Mouse (Mus musculus) stomach, postnatal 0 days (tissue): ENCODE measurements around the gene Caly. TPM values are rescaled to one million over a fixed set of nuclear protein-coding genes. Genes with fewer than 3 reads are reported as not detected.
A peak's percentile ranks its signal among the peaks of the same experiment; 100 is the strongest.

ENCODE experiments used
- ATAC-seq: fragments of 200-750 bp; cut with Nextera tagmentation; 2 replicates; pipeline ENCODE4 v1.8.0; 2017; ENCODE audit not compliant: low FRiP score, low TSS enrichment
- DNase-seq: peaks from one replicate; pipeline ENCODE4 v3.0.0-alpha.2; 2016; ENCODE audit warnings: low spot score
- H3K27ac ChIP-seq: fragments of 300-500 bp; sonication (generic); replicated peaks from 2 replicates; pipeline ENCODE4 v1.5.1; 2014; ENCODE audit warnings: mild to moderate bottlenecking, control low read depth
- H3K27me3 ChIP-seq: fragments of 300-500 bp; sonication (generic); 2 replicates; pipeline ENCODE4 v1.6.1; 2014; ENCODE audit warnings: low read length; ENCODE audit not compliant: control insufficient read depth, insufficient read depth
- H3K36me3 ChIP-seq: fragments of 300-500 bp; sonication (generic); 2 replicates; pipeline ENCODE4 v1.6.1; 2014; ENCODE audit warnings: low read length, mixed read lengths; ENCODE audit not compliant: control insufficient read depth, insufficient read depth
- H3K4me1 ChIP-seq: fragments of 300-500 bp; sonication (generic); replicated peaks from 2 replicates; pipeline ENCODE4 v1.6.1; 2014; ENCODE audit warnings: antibody characterized with exemption; ENCODE audit not compliant: control insufficient read depth, insufficient read depth
- H3K4me2 ChIP-seq: fragments of 300-500 bp; sonication (generic); replicated peaks from 2 replicates; pipeline ENCODE4 v1.6.1; 2014; ENCODE audit warnings: low read depth, mild to moderate bottlenecking, control low read depth, moderate library complexity
- H3K4me3 ChIP-seq: fragments of 300-500 bp; sonication (generic); 2 replicates; pipeline ENCODE4 v1.5.1; 2014; ENCODE audit warnings: low read depth, low read length, control low read depth
- H3K9ac ChIP-seq: fragments of 300-500 bp; sonication (generic); 2 replicates; pipeline ENCODE4 v1.6.1; 2014; ENCODE audit warnings: mild to moderate bottlenecking, low read length, control low read depth, mixed read lengths
- H3K9me3 ChIP-seq: fragments of 300-500 bp; sonication (generic); 2 replicates; pipeline ENCODE4 v1.6.1; 2016; ENCODE audit warnings: low read length; ENCODE audit not compliant: control insufficient read depth
- CTCF ChIP-seq: IDR thresholded peaks from 2 replicates; pipeline ENCODE4 v1.5.1; 2016; ENCODE audit warnings: antibody characterized with exemption, low read depth, mild to moderate bottlenecking, moderate library complexity
- EP300 ChIP-seq: optimal IDR thresholded peaks from 2 replicates; pipeline ENCODE3; 2016; ENCODE audit warnings: antibody characterized with exemption
- WGBS: fragments of 180-500 bp; shearing (Covaris S2); extraction: QIAGEN DNeasy Blood & Tissue Kit; methylation state at CpG from one replicate; pipeline ENCODE4 v1.1.7; 2014; 5-methylcytosine and 5-hydroxymethylcytosine counted together
- polyA plus RNA-seq: library from polyadenylated mRNA; unstranded; fragments of >200 nt; fragmentation: Nextera tagmentation; extraction: Ambion mirVana; gene quantifications from 2 replicates; pipeline ENCODE4 v1.2.1, GENCODE M21; 2015

The Caly gene
- polyA plus RNA-seq, 1 experiment from 2014 or later = 4.5 TPM

DNA sequence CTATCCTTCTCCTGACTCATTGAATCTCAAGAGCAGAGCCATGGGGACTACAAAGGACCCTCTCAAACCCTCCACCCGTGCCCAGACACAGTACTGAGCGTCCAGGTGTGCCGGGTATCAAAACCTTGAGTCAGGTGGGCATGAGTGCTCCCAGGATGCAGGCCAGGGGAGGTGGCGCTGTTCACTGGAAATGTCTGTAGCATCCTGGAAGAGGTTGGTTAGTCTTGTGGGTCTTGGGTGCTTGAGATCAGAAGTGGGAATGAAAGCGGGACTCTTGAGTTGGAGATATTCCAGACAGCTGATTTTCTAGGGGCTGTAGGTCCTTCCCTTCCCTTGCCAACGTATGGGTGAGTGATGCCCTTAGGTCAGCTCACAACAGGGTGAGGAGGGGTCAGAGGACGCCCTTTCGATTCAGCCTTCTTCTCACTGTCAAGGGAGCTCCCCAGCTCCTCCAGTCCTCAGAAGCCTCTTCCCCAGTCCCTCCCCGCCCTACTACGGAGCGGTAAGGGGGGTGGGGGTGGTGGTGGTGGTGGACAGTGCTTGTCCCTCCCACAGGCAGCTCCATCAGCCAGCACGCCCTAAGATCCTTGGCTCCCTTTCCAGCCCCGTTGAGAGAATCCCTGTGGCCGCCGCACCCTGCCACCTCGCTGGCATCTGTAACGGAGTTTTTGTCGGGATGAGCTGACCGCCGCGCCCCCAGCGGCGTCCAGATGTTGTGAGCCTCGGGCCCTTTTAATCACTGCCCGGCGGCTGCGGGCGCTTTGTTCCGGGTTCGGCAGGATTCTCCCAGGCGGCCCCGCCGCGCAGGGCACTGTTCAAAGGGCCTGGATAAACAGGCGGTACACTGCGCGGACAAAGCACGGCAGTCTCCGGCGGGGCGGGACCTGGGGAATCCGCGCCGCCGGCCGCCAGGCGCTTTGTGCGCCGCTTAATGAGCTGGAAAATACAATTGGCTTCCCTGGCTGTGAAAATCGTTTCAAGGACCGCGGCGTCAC lies 24.6 kb downstream of the Caly start:
- Histone ChIP-seq H3K9me3 (no peaks in the 10 kb centered on the region), H3K4me1 (no peaks in the 10 kb centered on the region; the same call in 1 of the 2 replicates), H3K4me3 (peak overlapping the region; percentile 36), H3K27ac (no peak overlapping the region), H3K4me2 (peak overlapping the region; percentile 62), H3K27me3 (peaks cover 9% of the 10 kb centered on the region; the same call in 1 of the 2 replicates), H3K9ac (peak overlapping the region; percentile 43), H3K36me3 (no peaks in the 10 kb centered on the region)
- DNase-seq = peak; percentile 74
- ATAC-seq = peak; percentile 78
- TF ChIP-seq EP300 = no peak
- peak; percentile 39 for TF ChIP-seq CTCF
- WGBS = 5% methylated on average over 52 of the region's 53 CpGs

DNA sequence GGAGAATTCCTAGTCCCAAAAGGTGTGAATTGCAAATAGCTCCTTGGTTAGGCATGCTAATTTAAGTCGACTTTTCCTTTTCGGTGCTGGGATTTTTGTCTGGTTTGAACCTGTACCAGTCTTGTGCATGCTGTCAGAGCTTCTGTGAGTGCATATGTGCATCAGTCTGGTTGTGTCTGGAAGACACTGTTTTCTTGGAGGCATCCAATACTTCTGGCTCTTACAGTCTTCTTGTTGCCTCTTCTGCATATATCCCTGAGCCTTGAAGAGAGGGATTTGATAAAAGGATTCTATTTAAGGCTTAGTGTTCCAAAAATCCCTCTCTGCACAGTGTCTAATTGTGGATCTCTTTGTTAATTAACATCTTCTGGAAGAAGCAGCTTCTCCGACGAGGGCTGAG lies 28.2 kb downstream of the Caly start:
- DNase-seq (no peak), ATAC-seq (no peak)
- H3K4me2 ChIP-seq = no peak overlapping the region
- TF ChIP-seq CTCF = no peak
- no peak for TF ChIP-seq EP300
- no peak overlapping the region for H3K9ac ChIP-seq
- no peaks in the 10 kb centered on the region for H3K36me3 ChIP-seq
- H3K27me3 ChIP-seq = no peaks in the 10 kb centered on the region; the same call in 1 of the 2 replicates
- no peak overlapping the region for H3K27ac ChIP-seq
- 81% methylated on average over 4 of the region's 4 CpGs for WGBS
- H3K4me1 ChIP-seq = no peaks in the 10 kb centered on the region; the same call in 1 of the 2 replicates
- H3K4me3 ChIP-seq = no peak overlapping the region
- no peaks in the 10 kb centered on the region for H3K9me3 ChIP-seq

DNA sequence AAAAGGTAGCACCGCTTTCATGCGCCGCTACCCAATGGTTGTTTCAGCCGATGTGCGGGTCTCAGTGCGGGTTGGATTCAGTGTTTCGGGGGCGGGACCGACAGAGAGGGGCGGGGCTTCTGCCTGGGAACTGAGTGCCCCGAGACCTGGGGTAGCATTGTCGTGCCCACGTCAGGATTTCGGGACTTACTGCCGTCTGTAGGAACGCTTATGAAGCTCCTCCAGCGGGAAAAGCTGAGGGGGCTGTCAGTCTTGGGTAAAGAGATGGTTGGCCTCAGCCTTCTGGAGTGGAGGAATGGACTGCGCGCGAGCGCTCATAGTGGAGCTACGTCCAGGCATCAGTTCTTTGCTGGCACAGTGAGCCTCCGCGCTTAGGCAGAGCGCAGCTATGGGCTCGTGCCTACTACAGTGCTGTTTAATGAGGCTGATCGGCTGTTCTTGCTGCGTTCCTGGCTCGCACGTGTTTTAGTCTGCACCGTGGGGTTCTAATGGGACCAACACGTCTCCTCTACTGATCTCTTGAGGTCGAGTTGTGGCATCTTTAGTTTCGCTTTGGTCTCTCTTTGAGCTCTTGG lies 33.1 kb downstream of the Caly start:
- no peaks in the 10 kb centered on the region for H3K36me3 ChIP-seq
- H3K9me3 ChIP-seq = no peaks in the 10 kb centered on the region
- peak overlapping the region; percentile 41 for H3K4me3 ChIP-seq
- no peak overlapping the region for H3K27ac ChIP-seq
- H3K4me1 ChIP-seq = no peaks in the 10 kb centered on the region; the same call in 1 of the 2 replicates
- no peak overlapping the region; the same call in 1 of the 2 replicates for H3K9ac ChIP-seq
- peak; percentile 36 for DNase-seq
- peak; percentile 51; the same call in 1 of the 2 replicates for ATAC-seq
- H3K27me3 ChIP-seq = peaks cover 22% of the 10 kb centered on the region; the same call in 1 of the 2 replicates
- under 1% methylated on average over 34 of the region's 34 CpGs for WGBS
- peak overlapping the region; percentile 69 for H3K4me2 ChIP-seq
- no peak for TF ChIP-seq CTCF

DNA sequence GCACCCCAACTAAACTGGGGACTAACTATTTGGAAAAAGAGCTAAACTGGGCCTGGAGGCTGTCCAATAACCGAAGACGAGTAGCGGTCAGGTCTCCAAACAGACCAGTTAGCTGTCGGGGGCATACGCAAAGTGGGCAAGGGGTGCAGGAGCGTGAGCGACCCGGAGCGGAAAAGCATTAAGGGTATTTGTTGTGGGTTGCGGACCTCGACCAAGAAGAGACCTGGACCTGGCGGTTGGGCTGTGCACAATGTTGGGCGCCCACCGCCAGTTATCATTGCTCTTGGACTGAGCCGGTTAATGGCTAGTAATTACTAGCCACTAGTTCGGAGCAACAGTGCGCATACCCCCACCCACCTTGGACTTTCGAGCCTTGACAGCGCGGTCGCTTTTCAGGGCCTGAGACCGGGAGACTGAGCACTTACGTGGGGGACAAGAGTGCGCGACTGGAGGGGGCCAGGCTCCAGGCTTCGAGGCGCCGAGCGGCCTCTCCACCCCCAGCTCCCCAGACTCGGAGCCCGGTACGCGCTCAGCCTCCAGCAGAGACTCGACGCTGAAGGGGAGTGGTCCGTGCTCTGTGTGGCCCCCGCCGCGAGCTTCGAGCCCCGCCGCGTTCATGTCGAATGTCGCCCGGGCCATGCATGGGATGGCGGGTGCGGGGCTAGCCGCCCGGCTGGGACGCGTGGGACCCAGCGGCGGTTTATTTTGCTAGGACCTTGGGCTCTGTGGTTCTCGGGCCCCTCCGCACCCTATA lies 33.8 kb downstream of the Caly start, which contains the start of gene Msx3:
Gene Msx3, minus strand, starts transcription at position 729 of the 754 bp plus-strand sequence.
- ATAC-seq (peak; percentile 36; the same call in 1 of the 2 replicates), DNase-seq (no peak)
- Histone ChIP-seq H3K4me3 (peak within 1 kb of the TSS; percentile 41), H3K9me3 (no peaks in the 10 kb centered on the region), H3K27ac (no peak within 1 kb of the TSS), H3K4me1 (no peaks in the 10 kb centered on the region; the same call in 1 of the 2 replicates), H3K9ac (no peak within 1 kb of the TSS; the same call in 1 of the 2 replicates), H3K36me3 (no peaks in the 10 kb centered on the region), H3K4me2 (peak within 1 kb of the TSS; percentile 69), H3K27me3 (peaks cover 22% of the 10 kb centered on the region; the same call in 1 of the 2 replicates)
- 3% methylated on average over 55 of the region's 56 CpGs for WGBS
- no peak for TF ChIP-seq CTCF
- no peak for TF ChIP-seq EP300

DNA sequence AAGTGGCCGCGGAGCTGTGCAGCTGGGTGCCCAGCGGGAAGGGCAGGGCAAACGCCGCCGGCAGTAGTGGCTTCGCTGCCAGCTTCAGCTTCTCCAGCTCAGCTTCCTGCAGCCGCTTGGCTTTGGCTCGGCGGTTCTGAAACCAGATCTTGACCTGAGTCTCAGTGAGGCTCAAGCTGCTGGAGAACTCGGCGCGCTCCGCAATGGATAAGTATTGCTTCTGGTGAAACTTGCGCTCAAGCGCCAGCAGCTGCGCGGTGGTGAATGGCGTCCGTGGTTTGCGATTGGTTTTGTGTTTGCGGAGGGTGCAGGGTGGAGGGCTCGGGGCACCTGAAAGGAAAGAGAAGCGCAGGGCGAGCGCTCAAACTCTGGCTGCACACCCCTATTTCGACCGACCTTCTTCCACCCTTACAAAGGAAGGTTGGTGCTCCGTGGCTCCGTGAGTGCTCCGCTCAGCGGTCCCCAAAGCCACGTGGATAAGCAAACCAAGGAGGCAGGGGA lies 34.5 kb downstream of the Caly start:
- Histone ChIP-seq H3K36me3 (no peaks in the 10 kb centered on the region), H3K9me3 (no peaks in the 10 kb centered on the region), H3K9ac (no peak overlapping the region), H3K27me3 (peaks cover 22% of the 10 kb centered on the region; the same call in 1 of the 2 replicates), H3K4me1 (no peaks in the 10 kb centered on the region; the same call in 1 of the 2 replicates), H3K4me2 (peak overlapping the region; percentile 69), H3K27ac (no peak overlapping the region), H3K4me3 (peak overlapping the region; percentile 41)
- DNase-seq (peak; percentile 32), ATAC-seq (no peak)
- TF ChIP-seq EP300 (no peak), CTCF (no peak)
- WGBS = 1% methylated on average over 33 of the region's 33 CpGs
